Mouse (Mus musculus) hindlimb bud, embryonic 11.5 days (tissue): ENCODE measurements around the gene Uqcc1.
"Not testable (repeated sequence)": the region's sequence is repeated elsewhere in the genome, so short reads cannot be mapped to it uniquely, and the experiment has no call there.

ENCODE experiments used
- DNase-seq: peaks from one replicate; pipeline ENCODE4 v3.0.0-alpha.2; 2012; ENCODE audit warnings: low read depth, low spot score; ENCODE audit errors: extremely low spot score

Uqcc1 gene

DNA sequence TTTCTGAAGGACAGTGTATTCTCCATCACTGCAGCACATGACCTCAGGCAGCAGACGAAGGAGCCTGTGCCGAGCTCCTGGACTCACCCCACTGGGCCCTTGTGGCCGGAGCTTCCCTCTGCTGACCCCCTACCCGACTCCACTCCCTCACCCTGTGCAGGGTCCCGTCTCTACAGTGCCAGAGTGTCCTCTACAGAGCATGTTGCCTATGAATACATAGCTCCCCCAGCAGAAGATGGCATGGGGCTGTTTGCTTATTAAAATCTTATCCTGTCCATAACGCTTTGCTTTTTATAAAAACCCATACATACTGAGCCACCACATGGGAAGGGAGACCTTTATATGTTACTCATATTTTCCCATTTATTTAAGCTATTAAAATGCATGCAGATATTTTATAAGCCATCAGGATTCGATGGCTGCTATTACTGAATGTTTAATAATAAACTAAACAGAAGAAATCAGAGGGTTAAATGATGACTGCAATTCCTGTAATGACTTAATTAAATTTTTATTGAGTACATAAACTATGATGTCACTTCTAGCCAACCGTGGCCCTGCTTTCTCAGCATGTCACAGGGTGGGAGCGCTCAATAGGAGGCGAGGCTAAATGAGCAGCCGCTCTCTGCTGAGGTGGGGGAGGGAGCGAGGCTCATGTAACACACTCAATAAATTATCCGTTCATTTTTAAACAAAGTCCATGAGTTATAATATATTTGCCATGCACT, 67.4 kb downstream of the Uqcc1 start:
- DNase-seq, result peak; percentile 69

DNA sequence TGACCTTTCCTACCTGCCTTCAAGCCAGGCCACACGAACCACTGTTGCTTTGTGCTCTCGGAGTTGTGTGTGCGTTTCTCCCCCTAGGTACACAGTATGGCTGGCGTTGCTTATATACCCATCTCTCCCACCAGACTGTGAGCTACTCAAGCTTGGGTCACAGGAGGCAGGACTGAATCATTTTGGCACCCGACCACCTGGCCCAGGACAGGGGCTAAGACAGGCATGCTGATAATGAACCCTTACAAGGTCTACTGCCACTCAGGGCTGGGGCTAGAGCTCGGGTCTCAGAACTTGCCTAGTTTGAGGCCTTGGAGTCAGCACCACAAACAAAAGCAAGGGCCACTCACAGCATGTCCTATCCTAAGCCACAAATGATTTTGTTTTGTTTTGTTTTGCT, 68.5 kb downstream of the Uqcc1 start:
- DNase-seq, result no peak

DNA sequence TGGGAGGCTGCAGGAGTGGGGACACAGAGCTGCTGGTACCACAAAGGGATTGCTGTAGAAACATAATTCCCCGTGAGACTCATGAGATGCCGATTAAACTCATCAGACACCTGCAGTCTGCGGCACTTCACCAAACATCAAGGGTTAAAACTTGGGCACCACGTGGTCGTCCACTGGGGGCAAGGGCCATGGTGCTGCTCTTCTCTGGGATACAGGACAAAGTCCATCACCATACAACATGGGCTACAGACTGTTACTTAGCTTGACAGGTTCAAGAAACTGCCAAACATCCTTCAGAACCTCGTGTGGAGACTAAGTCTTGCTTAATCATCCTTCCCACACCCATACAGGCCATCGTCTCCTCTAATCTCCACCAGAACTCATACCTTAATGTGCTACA, 70.0 kb downstream of the Uqcc1 start:
- no peak for DNase-seq

DNA sequence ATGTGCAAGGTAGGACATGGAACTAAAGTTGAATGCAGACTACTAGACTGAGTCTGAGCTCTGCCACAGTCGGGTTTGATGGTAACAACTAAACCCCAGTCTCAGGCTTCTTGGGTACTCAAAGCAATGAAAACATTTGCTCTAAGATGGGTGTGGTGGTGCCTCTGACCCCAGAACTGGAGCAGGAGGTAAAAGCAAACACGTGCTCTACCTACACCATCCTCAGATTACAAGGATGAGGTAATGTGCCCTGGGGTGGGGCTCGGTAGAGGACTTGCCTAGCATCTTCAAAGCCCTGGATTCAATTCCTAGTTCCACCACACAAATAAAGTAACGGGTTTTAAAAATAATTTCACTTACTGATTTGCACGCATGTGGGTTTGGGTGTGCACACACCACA, 77.6 kb downstream of the Uqcc1 start:
- DNase-seq, result no peak

DNA sequence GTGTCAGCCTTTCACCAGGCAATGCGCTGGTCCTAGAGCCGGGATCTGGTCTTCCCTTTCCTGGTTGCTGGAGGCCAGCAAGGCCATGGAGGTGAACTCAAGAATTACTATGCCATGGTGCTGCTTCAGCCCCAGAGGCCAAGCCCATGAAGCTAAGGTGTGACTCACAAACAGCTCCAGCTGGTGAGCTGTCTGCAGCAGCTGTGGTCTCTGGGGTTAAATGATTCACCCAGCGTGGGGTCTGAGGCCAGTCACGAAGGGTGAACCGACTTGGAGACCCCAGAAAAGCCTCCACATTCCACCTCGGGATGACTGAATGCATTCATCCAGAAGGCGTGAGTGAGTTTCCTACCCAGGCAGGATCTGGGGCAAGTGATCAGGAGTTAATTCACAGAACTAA, 80.0 kb downstream of the Uqcc1 start:
- no peak for DNase-seq

DNA sequence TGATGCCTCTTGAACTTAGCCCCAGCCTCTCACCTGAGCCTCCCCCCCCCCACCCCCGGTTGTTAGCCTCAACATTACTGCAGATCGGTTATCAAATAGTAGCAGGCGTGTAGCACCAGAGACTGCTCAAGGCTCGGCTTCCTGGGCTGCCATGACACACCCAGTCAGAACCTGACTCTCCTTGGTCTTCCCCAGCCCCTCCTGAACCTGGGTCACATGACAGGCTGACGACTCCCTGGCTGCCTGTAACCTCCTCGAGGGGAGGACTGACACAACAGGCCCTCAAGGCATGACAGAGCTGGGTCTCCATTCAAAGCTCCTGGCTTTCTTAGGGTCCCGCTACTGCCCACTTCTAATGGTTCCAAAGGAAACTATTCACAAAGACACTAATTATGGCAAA, 80.6 kb downstream of the Uqcc1 start:
- no peak for DNase-seq

DNA sequence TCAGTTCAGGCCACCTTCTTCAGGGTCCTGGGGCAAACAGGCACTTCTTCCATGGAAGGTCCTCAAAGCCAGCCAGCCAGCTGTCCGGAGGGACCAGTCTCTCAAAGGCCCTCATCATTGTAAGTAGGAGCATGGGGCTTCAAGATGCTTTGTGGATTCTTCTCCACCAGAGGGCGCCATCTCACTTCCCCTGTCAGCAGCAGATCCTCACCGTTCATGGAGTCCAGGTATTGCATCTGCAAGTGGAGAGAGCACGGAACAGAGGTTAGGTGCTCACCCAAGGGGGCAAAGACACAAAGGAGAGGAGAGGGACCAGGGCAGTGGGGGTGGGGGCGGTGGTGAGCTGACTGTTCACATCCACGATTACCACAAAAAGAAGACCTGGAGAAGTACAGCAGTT, 81.8 kb downstream of the Uqcc1 start:
- DNase-seq, result peak; percentile 76

DNA sequence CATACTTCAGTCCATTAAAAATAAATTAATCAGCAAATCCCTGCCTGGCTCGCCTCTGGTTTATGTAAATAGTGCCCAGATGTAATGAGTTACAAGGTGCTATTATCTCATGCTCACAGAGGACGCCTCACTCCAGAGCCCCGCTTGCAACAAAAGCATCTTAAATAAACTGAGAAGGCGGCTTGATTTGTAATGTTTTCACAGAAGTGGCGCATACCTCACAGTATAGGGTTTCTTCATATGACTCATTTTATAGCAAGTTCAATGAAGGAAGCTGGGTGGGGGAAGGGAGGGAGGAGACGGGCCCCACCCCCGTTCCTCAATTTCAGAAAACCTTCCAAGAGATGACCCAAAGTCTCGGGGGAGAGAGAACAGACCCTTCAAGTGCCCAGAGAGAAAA, 83.2 kb downstream of the Uqcc1 start:
- no peak for DNase-seq

DNA sequence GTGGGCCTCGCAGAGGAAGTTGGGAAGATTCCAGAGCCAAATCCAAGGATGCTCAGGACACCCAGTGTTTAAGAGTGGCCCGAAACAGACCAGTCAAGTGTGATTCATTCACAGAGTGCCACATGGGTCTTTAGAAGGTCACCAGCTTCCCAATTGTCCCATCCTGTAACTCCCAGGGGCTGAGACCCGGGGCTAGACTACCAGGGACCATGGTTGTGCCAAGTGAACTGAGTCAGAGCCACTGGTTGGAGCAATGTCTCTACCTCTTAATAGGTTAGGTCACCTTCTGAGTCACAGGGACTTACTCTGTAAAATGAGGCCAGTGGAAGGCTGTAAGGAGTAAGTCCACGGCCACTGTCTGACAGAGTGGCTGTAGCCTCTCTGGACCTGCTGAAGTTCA, 91.1 kb downstream of the Uqcc1 start:
- DNase-seq, result no peak

DNA sequence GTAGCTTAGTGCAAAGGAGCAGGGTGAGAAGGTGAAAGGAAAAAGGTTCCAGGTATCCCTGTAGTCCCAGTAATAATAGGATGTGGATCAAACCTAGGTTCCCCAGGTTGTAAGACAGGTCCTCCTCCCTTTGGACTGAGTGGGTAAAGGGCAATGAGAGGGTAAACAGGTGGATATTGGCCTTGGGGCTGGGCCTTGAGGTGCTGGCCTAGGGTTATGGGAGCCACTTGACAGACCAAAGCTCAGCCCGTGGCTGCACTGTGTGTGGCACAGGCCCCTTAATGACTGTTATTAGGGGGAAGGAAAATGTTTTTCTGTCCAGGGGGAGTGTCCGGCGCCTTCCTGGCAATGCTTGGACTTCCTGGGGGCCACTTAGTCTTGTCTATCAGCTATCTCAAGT, 92.1 kb downstream of the Uqcc1 start:
- no peak for DNase-seq

DNA sequence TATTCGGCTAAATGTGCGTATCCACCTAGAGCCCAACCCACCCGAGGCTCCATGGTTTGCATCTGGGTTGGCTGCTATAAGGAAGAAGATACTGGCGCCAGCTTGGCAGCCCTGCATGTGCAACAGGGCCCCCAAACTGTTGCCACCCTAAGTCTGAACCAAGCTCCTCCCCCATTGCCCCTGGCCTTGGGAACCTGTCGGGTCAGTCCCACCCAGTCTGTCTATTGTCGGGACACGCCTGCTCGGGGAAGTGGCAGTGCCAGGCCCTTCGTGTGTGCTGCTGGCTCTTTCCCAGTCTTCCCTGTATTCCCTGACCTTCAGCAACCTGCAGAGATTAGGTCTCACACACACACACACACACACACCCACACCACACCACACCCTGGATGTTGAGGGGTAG, 95.4 kb downstream of the Uqcc1 start, which contains the start of gene Fam83c:
TSS of gene Fam83c (minus strand) at position 123 of the 400 bp plus-strand sequence.
- DNase-seq, result no peak

DNA sequence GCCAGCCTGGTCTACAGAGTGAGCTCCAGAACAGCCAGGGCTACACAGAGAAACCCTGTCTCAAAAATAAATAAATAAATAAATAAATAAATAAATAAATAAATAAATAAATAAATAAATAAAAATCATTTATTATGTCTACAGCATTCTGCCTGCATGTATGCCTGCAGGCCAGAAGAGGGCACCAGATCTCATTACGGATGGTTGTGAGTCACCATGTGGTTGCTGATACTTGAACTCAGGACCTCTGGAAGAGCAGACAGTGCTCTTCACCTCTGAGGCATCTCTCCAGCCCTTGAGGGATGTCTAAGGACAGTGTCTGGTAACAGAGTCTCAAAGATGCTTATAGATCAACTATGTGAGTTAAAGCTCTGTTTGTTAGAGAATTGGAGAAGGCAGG, 98.0 kb downstream of the Uqcc1 start:
- not testable (repeated sequence) for DNase-seq

DNA sequence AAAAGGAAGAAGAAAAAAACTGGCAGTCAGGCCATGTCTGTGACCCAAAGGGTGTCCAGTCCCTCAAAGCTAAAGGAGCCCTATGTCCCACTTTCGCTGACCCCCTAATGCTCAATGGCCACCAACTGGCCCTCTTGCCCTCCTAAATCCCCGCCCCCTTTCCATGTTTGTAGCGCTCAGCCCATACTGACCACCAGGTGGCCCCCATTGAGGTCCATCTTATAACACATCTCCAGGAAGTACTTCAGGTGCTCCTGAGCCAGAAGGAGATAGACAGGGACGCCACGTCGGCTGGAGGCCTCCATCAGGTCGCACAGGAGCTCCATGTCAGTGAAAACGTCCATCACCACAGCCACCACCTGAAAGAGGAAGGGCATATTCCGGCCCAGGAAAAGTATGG, 98.8 kb downstream of the Uqcc1 start:
- no peak for DNase-seq

DNA sequence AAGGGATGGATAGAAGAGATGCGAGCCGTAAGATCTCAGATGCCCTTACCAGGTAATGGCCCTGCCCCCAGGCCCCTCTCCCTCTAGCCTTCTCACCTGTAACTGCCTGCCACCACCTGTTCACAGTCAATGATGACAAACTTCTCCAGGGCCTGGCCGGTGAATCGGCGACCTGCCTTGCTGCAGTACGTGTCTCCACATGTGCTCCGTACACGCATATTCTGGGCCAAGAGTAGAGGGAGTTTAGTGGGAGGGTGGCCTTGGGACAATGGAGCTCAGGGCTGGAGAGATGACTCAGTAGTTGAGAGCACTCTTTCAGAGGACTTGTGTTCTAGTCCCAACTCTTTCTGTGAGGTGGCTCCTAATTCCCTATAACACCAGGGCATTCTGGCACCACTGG, 99.3 kb downstream of the Uqcc1 start:
- DNase-seq, result no peak

DNA sequence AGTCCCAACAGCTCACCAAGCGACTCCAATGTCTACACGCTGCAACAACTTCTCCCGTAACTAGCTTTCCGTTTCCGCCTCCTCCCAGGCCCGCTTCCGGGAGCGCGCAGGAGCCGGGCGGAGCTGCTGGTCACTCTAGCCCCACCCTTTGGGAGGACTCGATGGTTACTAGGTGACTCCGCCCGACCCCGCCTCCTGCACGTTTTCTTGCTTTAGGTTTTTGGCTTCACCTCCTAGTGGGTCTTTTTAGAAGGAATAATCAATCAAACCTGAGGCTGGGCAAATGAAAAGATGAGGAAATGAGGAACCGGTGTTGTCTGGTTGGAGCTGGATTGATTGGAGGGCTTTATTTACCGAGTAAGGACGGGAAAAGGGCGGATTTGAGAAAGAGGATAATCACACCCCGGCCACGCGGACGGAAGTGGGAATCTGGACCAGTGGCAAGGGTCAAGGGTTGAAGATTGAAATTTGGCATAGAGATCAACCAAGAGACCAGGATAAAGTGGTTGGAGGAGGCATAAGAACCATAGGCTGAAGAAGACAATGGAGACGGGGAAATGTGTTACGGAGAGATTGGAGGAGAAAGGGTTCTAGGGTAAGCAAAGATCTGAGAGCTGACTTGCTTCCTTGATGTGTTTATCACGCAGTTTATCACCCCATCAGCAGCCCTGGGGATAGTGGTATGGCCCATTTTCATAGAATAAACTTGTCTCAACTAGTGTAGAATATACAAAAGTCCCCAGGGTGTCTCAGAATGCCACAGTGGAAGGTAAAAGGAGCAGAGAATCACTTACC, 103.3 kb downstream of the Uqcc1 start, which contains the start of gene Eif6:
TSS of gene Eif6 (minus strand) at position 296 of the 795 bp plus-strand sequence.
- peak; percentile 50 for DNase-seq

DNA sequence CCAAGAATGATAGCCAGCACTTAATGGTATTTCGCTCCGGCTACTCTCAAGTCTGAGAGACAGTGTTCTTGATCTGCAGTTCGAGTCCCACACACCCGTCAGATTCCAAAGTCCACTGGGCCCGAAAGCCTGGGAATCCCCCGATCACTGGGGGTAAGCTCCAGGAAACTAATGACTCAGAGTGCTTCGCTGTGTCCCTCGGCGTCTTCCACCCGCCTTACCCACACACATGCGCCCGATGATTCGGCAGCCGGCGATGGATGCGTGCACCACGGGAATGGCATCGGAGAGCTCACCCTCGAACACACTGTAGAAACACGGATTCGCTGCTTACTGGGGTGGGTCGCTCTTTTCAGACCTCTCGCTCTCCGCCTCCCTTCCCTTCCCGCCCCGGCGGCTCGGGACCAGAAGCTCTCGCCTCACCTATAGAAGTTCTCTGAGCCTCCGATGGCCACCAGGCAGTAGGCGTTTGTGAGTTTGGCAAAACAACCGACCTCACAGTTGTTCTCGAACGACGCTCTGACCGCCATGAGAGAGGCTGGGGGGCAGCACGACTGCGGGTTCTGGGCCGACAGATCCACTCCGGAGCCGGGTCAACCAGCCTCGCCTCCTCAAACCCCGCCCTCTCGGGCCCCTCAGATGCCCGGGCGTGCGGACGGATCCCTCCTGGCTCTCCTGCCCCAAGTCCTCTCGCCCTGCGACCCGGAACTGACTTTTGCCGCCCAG, 104.0 kb downstream of the Uqcc1 start:
- DNase-seq, result no peak

DNA sequence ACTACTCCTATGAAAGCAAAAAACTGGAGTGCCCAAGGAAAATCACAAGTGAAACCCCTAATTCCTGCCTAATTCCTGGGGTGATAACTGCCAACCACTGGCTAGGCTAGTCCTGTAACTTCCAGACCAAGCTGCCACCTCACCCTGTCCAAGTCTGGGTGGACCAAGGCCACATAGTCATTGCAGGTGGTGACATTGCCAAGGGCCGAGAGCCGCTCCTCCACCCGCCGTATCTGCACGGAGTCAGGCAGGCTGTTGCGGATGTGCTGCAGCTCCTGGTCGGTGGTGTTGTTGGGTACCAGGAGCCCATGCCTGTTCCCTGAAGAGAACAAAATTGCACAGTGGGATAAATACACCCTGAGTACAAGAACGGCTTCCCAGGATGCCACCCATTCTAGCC, 106.4 kb downstream of the Uqcc1 start:
- DNase-seq, result no peak

DNA sequence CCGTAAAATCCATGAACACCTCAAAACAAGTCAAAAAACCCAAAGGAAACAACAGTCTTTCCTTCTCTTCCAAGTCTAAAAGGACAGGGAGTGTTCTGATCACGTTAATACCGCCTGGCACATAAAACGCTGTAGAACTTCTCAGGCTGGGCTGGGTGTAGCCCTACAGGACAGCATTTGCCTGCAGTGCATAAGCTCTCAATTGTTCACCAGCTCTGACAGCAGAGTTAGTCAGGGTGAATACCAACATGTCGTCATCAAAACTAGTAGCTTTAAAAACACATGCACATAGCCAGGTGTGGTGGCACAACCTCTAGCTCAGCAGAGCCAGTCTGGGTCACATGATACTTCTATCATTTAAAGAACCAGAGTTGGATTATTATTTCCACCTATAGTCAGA, 109.3 kb downstream of the Uqcc1 start:
- DNase-seq, result no peak

DNA sequence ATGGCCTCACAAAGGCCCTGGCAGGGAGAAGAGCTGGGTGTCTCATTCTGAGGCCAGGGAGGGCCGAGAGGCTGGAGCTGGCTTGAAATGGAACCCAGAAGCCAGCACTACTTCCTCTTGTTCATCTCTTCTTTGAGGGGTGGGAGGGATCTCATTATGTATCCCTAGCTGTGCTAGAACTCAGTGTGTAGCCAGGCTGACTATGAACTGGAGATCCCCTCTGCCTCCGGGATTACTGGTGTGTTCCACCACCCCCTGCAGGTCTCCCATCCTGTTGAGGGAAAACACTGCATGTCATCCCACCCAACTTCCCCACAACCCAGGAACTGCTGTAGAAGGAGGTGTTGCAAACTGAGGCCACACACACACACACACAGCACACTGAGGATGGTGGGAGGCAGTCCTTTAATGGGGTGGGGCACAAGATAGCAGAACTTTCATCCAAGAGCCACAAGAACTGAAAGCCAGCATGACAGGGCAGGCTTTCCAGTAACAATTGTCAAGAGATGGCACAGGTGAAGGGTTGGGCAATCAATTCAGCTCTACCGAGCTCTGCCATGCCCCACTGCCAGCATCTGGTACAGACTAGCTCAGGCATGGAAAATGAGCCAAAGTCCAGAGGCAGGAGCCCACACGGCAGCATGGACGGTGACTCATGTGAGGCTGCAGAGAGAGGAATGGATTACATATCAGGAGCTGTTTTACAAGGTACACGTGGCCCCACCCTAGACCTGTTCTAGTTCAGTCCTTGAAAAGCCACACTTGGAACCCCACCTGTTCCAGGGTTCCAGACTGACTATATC, 110.5 kb downstream of the Uqcc1 start:
- no peak for DNase-seq

DNA sequence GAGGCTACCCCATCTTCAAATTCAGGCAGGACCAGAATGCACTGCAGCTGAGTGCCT, 110.9 kb downstream of the Uqcc1 start, which contains the start of gene BC029722:
TSS of gene BC029722 (minus strand) at position 35 of the 57 bp plus-strand sequence.
- no peak for DNase-seq

DNA sequence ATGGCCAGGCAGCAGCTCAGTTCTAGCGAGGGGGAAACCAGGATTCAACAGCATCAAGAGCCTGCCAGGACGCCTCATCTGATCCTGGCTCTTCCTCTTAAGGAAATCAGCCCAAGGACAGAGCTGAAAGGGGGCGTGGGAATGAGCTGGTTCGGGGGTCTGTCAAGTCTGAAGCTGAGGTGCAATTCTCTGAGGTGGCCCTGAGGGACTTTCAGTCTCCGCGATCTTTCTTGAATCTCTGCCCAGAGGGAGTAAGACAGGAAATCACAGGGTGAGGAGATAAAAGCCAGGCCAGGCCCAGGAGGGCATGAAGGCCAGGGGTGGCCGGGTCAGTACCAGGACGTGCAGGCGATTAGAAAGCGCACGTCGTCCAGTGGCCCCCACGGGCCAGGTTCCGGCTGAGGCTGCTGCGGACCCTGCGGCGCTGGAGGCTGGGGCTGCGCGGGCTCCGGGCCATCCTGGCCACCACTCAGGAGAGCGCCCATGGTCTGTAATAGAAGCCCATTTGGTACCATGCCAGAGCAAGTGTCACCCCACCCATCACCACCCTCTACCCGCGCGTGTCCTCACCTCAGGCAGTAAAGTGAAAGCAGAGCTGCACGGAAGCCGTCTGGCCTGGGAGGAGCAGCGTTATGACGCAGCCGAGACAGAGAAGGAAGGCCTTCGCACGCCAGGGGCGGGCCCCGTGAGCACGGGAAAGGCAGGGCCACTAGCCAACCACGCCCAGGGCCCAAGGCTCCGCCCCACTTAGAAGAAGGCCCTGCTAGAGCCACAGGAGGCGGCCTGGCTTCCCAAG, 111.3 kb downstream of the Uqcc1 start:
- peak; percentile 47 for DNase-seq
